Mouse (Mus musculus) megakaryocyte, embryonic 14.5 days (primary cell): Measurements from ENCODE around the gene Psap. TPM values are rescaled to one million over a fixed set of nuclear protein-coding genes. Genes with fewer than 3 reads are reported as not detected.

ENCODE experiments used
- H3K27me3 ChIP-seq: replicated peaks from 2 replicates; pipeline ENCODE3; 2012; ENCODE audit warnings: inconsistent platforms
- H3K36me3 ChIP-seq: replicated peaks from 2 replicates; pipeline ENCODE3; 2012; ENCODE audit warnings: low read length, inconsistent platforms, mixed read lengths
- H3K4me1 ChIP-seq: 2 replicates; pipeline ENCODE4 v1.6.1; 2012; ENCODE audit warnings: inconsistent platforms
- H3K4me3 ChIP-seq: replicated peaks from 2 replicates; pipeline ENCODE3; 2012; ENCODE audit warnings: moderate library complexity, mild to moderate bottlenecking, inconsistent platforms
- H3K9me3 ChIP-seq: 2 replicates; pipeline ENCODE4 v1.6.1; 2012; ENCODE audit warnings: inconsistent platforms
- FLI1 ChIP-seq: IDR thresholded peaks from 2 replicates; pipeline ENCODE4 v1.6.1; 2012; ENCODE audit warnings: low read length, inconsistent platforms, mixed read lengths
- GATA1 ChIP-seq: IDR thresholded peaks from 3 replicates; pipeline ENCODE4 v1.6.1; 2012; ENCODE audit warnings: mixed read lengths, low read length, inconsistent platforms, borderline replicate concordance
- polyA plus RNA-seq: library from polyadenylated mRNA; stranded (reverse); fragments of >175 nt; gene quantifications from 2 replicates; pipeline ENCODE4 v1.2.3, GENCODE M21; 2012; ENCODE audit warnings: low replicate concordance; ENCODE audit not compliant: insufficient read depth

Gene Psap
- polyA plus RNA-seq, 1 experiment, result 417 TPM

DNA sequence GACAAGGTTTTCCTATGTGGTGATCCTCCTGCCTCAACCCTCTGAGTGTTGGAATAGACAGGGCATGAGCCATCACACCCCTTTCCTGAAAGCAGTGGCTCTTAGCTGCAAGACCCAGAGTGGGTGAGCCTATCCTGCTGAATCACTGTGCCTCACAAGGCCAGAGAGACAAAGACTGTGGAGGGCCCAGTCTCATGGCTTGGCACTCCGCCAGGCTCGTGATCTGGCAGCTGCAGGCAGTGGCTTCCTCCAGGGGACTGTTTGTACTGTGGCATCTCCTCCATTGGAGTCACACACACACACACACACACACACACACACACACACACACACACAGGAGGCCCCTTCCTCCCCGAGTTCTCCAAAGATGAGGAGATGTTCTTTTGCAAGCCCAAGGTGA, 15.0 kb upstream of the Psap start:
- Histone ChIP-seq H3K27me3 (peaks cover 57% of the 10 kb centered on the region), H3K36me3 (no peaks in the 10 kb centered on the region), H3K4me1 (peaks cover 41% of the 10 kb centered on the region), H3K9me3 (no peaks in the 10 kb centered on the region), H3K4me3 (no peak overlapping the region)
- TF ChIP-seq FLI1 (no peak), GATA1 (no peak)

- peaks cover 41% of the 10 kb centered on the region for H3K4me1 ChIP-seq
- H3K36me3 ChIP-seq, result no peaks in the 10 kb centered on the region
- H3K4me3 ChIP-seq, result peak overlapping the region; percentile 20
- peaks cover 63% of the 10 kb centered on the region for H3K27me3 ChIP-seq
- no peaks in the 10 kb centered on the region for H3K9me3 ChIP-seq
- TF ChIP-seq GATA1, result no peak
- no peak for TF ChIP-seq FLI1
These were observed 14.1 kb upstream of the Psap start for GRCm38 (mm10) chr10:60263351-60263750.

GRCm38 (mm10) chr10:60265252-60265651, 12.2 kb upstream of the Psap start:
- Histone ChIP-seq H3K36me3 (no peaks in the 10 kb centered on the region), H3K4me3 (no peak overlapping the region), H3K27me3 (peaks cover 57% of the 10 kb centered on the region), H3K4me1 (peaks cover 48% of the 10 kb centered on the region), H3K9me3 (no peaks in the 10 kb centered on the region)
- TF ChIP-seq GATA1, result no peak
- TF ChIP-seq FLI1, result no peak

GRCm38 (mm10) chr10:60266842-60267401, 10.5 kb upstream of the Psap start:
- Histone ChIP-seq H3K4me3 (no peak overlapping the region), H3K9me3 (no peaks in the 10 kb centered on the region), H3K27me3 (peaks cover 49% of the 10 kb centered on the region), H3K4me1 (peaks cover 40% of the 10 kb centered on the region), H3K36me3 (no peaks in the 10 kb centered on the region)
- no peak for TF ChIP-seq GATA1
- TF ChIP-seq FLI1, result no peak

- no peak for TF ChIP-seq FLI1
- no peaks in the 10 kb centered on the region for H3K36me3 ChIP-seq
- no peaks in the 10 kb centered on the region for H3K9me3 ChIP-seq
- H3K27me3 ChIP-seq, result peaks cover 43% of the 10 kb centered on the region
- H3K4me3 ChIP-seq, result no peak overlapping the region
- peaks cover 38% of the 10 kb centered on the region for H3K4me1 ChIP-seq
These were observed 8.7 kb upstream of the Psap start for GRCm38 (mm10) chr10:60268738-60269137.

- Histone ChIP-seq H3K4me1 (peaks cover 38% of the 10 kb centered on the region), H3K4me3 (peak overlapping the region; percentile 77), H3K36me3 (no peaks in the 10 kb centered on the region), H3K9me3 (no peaks in the 10 kb centered on the region), H3K27me3 (peaks cover 39% of the 10 kb centered on the region)
- TF ChIP-seq FLI1 (no peak), GATA1 (no peak)
These were observed 8.0 kb upstream of the Psap start for GRCm38 (mm10) chr10:60269141-60270064.

DNA sequence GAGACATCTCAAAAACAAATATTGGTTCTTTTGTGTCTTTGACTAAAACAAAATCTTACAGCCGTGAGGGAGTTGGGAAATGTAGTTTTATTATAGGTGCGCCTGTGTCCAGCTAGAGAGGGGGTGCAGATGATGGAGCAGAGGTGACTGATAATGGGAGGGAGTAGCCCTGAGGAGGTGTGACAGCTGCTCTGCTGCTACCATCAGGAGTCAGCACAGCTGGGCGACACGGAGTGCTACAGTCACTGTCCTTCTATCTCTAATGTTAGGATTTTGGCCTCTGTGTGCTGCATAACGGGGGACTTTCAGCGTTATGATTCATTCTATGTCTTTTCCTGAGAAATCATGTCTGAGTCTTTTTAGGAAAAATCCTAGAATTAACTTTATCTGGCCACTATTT, 6.4 kb upstream of the Psap start:
- peaks cover 28% of the 10 kb centered on the region for H3K27me3 ChIP-seq
- H3K36me3 ChIP-seq, result no peaks in the 10 kb centered on the region
- peaks cover 38% of the 10 kb centered on the region for H3K4me1 ChIP-seq
- no peak overlapping the region for H3K4me3 ChIP-seq
- H3K9me3 ChIP-seq, result no peaks in the 10 kb centered on the region
- no peak for TF ChIP-seq FLI1

DNA sequence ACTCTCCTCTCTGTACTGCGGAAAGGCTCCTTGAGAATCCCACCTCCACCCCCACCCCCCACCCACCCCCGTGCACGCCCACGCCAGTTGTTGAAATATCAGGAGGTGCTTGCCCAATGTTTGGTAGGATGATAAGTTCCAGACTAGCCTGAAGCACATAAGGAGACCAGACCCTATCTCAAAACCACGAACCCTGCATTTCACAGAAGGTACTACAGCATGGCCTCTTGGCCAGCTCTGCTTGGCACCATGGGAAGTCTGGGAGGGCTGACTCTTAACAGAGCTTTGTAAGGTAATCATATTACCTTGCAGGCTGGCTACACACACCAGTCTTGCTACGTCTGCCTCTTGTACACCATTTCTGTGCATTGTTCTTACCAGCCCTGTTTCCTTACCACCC, 5.2 kb upstream of the Psap start:
- no peak for TF ChIP-seq FLI1
- no peak for TF ChIP-seq GATA1
- Histone ChIP-seq H3K4me3 (no peak overlapping the region), H3K4me1 (peaks cover 45% of the 10 kb centered on the region), H3K36me3 (no peaks in the 10 kb centered on the region), H3K27me3 (peaks cover 17% of the 10 kb centered on the region), H3K9me3 (no peaks in the 10 kb centered on the region)

DNA sequence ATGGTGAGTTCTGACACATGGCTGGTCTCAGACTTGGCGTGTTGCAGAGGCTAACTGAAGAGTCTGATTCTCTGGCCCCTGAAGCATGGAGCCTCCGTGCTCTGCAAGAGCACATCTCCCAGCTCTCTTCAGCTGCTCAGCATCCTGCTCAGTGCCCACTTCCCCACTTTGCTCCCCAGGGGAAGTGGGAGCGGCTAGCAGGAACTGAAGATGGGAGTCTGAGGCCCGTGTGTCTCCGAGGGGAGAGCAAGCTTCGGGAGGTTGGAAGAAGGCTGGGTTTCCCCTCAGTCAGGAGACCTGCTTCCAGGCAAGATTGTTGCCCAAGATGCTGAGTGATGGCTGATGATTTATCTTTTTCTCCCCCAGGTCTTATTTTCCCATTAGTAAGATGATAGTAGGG, 4.0 kb upstream of the Psap start:
- Histone ChIP-seq H3K27me3 (peaks cover 6% of the 10 kb centered on the region), H3K4me3 (no peak overlapping the region)
- TF ChIP-seq GATA1 (no peak), FLI1 (no peak)

GRCm38 (mm10) chr10:60278006-60278399, 576 bp downstream of the Psap start:
- Histone ChIP-seq H3K4me3 (peak overlapping the region; percentile 96), H3K4me1 (peaks cover 68% of the 10 kb centered on the region), H3K27me3 (no peaks in the 10 kb centered on the region), H3K9me3 (no peaks in the 10 kb centered on the region), H3K36me3 (peaks cover 34% of the 10 kb centered on the region)
- TF ChIP-seq FLI1 (no peak), GATA1 (no peak)

More for the DNA sequence above, 4.0 kb upstream of the Psap start:
- Histone ChIP-seq H3K36me3 (no peaks in the 10 kb centered on the region), H3K4me1 (peaks cover 53% of the 10 kb centered on the region), H3K9me3 (no peaks in the 10 kb centered on the region)
